Mouse (Mus musculus): Measurements from ENCODE around the gene Fut8.

GRCm38 (mm10) chr12:77193225-77193716, 44.7 kb upstream of the Fut8 start:
- TF ChIP-seq POLR2A (IDR thresholded peaks at IDR 0.05; ENCODE audit: insufficient read length, low read depth) = no peak
- TF ChIP-seq MAX (IDR thresholded peaks at IDR 0.05; ENCODE audit: low read depth) = no peak
- TF ChIP-seq E2F4 (IDR thresholded peaks at IDR 0.05; ENCODE audit: insufficient read depth) = no peak
- no peak for TF ChIP-seq MYOD1 (IDR thresholded peaks at IDR 0.05; ENCODE audit: control insufficient read depth in 1 of 3, insufficient read length in 2 of 3, low read depth in 2 of 3)
- no peak for TF ChIP-seq USF1 (IDR thresholded peaks at IDR 0.05; ENCODE audit: low read depth)
- TF ChIP-seq CEBPB (IDR thresholded peaks at IDR 0.05; ENCODE audit: insufficient read depth, poor library complexity, severe bottlenecking) = no peak

All from myocyte (in vitro differentiated cells).